Mouse (Mus musculus) kidney, postnatal 36 days (tissue): ENCODE data around the gene Prss56.

Source experiments
- DNase-seq, 2 experiments: peaks; one replicate each; pipeline ENCODE4 v3.0.0; 2021 to 2022; ENCODE audit warnings: mixed read lengths in 2 of 2

Prss56 gene

GRCm38 (mm10) chr1:87183013-87183412 lies at the start of gene Prss56:
Prss56 (plus strand) TSS chr1:87183313.
- no peak for DNase-seq

GRCm38 (mm10) chr1:87141550-87141949 lies 41.6 kb upstream of the Prss56 start:
- no peak for DNase-seq

GRCm38 (mm10) chr1:87142456-87142855 lies 40.7 kb upstream of the Prss56 start:
- DNase-seq, result no peak

GRCm38 (mm10) chr1:87143141-87143540 lies 40.0 kb upstream of the Prss56 start:
- DNase-seq, result no peak

- DNase-seq, result no peak
These were observed 33.7 kb upstream of the Prss56 start for GRCm38 (mm10) chr1:87149422-87149821.

GRCm38 (mm10) chr1:87151286-87151685 lies 31.8 kb upstream of the Prss56 start:
- DNase-seq, result no peak

GRCm38 (mm10) chr1:87153776-87154500 lies 29.2 kb upstream of the Prss56 start:
- no peak for DNase-seq

GRCm38 (mm10) chr1:87154501-87155120 lies 28.5 kb upstream of the Prss56 start:
- DNase-seq, result peak in 1 of 2 experiments; percentile 22

- no peak for DNase-seq
These were observed 27.4 kb upstream of the Prss56 start for GRCm38 (mm10) chr1:87155531-87156198.

GRCm38 (mm10) chr1:87156199-87156587 lies 26.9 kb upstream of the Prss56 start, which contains the start of gene Ecel1:
Ecel1 (minus strand) TSS chr1:87156521.
- no peak for DNase-seq

GRCm38 (mm10) chr1:87159396-87159795 lies 23.7 kb upstream of the Prss56 start:
- DNase-seq, result no peak

- DNase-seq, result no peak
These were observed 18.8 kb upstream of the Prss56 start for GRCm38 (mm10) chr1:87164164-87164795.

GRCm38 (mm10) chr1:87164796-87165184 lies 18.3 kb upstream of the Prss56 start:
- DNase-seq, result no peak

- no peak for DNase-seq
These were observed 12.7 kb upstream of the Prss56 start for GRCm38 (mm10) chr1:87170458-87170857.

GRCm38 (mm10) chr1:87171312-87171711 lies 11.8 kb upstream of the Prss56 start:
- no peak for DNase-seq

- DNase-seq, result no peak
These were observed 10.8 kb upstream of the Prss56 start for GRCm38 (mm10) chr1:87172316-87172715.

GRCm38 (mm10) chr1:87174006-87174955 lies 8.8 kb upstream of the Prss56 start:
- DNase-seq, result peak; percentile 51 to 77

- DNase-seq, result peak; percentile 24 to 49
These were observed 7.2 kb upstream of the Prss56 start for GRCm38 (mm10) chr1:87175852-87176292.

- no peak for DNase-seq
These were observed 2.2 kb upstream of the Prss56 start for GRCm38 (mm10) chr1:87180896-87181295.

GRCm38 (mm10) chr1:87183998-87184750 lies 1.1 kb downstream of the Prss56 start:
- DNase-seq, result no peak

- peak; percentile 79 to 91 for DNase-seq
These were observed 1.6 kb downstream of the Prss56 start for GRCm38 (mm10) chr1:87184751-87185139.
